Mouse (Mus musculus) layer of hippocampus, adult 18-20 months (tissue): ENCODE measurements at regions not wholly inside any gene's neighbourhood (a gene's known extent, or its start where the extent isn't known, plus 50 kb on each side); places are given as distances from the start of the nearest gene placed in this dataset.
"Not testable (repeated sequence)": the region's sequence is repeated elsewhere in the genome, so short reads cannot be mapped to it uniquely, and the experiment has no call there.

Source experiments
- DNase-seq, 2 experiments: peaks; one replicate each; pipeline ENCODE4 v3.0.0; 2022; ENCODE audit warnings: low spot score in 2 of 2

- DNase-seq: peak in 1 of 2 experiments; percentile 19
These were observed 414.3 kb downstream of the Gtdc1 start for GRCm38 (mm10) chr2:44513080-44513724.

DNA sequence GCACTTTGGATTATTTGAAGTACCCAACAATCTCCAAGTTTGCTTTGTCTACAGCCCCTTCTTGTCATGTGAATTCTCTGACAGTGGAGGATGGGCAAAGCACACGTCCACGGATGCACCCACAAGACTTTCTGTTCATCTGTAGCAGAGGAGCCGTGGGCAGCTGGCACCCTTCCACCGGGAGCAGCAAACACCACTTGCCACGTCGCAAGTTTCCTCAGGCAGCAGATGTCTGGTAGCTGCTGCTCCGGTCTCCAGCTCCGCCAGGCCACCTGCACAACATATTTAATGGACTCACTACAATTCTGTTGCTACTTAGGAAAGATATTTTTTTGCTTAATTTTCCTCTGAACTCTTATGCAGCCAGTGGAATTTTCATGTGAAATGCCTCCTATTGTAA lies 415.1 kb downstream of the Gtdc1 start:
- DNase-seq: peak; percentile 67 to 82

DNA sequence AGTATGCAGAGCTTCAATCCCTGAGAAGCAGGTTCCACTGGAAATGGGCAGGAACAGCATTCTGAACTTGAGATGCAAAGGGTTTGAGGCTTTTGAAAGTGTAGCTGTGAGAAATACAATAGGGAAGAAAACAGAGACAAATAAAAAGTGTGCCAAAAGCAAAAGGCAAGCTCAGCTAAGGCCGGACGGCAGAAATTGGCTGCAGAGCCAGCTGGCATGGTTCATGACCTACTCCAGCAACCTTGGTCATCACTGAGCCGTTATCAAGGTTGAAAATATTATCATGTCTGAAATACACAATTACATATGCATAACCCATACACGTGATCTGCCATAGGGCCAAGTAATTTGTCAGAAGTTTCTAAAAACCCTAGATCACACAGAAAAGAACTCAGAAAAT lies 418.4 kb downstream of the Gtdc1 start:
- no peak for DNase-seq

GRCm38 (mm10) chr2:44504273-44504672 lies 423.2 kb downstream of the Gtdc1 start:
- no peak for DNase-seq

DNA sequence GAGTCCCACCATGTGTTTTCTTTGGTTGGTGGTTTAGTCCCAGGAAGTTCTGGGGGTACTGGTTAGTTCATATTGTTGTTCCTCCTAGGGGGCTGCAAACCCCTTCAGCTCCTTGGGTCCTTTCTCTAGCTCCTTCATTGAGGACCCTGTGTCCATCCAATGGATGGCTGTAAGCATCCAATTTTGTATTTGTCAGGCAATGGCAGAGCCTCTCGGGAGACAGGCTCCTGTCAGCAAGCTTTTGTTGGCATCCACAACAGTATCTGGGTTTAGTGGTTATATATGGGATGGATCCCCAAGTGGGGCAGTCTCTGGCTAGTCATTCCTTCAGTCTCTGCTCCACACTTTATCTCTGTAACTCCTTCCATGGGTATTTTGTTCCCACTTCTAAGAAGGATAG lies 436.7 kb downstream of the Gtdc1 start:
- DNase-seq: not testable (repeated sequence)

- DNase-seq: no peak
These were observed 437.2 kb downstream of the Gtdc1 start for GRCm38 (mm10) chr2:44490230-44490629.

GRCm38 (mm10) chr2:44485880-44486279 lies 441.6 kb downstream of the Gtdc1 start:
- DNase-seq: no peak

GRCm38 (mm10) chr2:44479746-44480145 lies 447.7 kb downstream of the Gtdc1 start:
- no peak for DNase-seq

DNA sequence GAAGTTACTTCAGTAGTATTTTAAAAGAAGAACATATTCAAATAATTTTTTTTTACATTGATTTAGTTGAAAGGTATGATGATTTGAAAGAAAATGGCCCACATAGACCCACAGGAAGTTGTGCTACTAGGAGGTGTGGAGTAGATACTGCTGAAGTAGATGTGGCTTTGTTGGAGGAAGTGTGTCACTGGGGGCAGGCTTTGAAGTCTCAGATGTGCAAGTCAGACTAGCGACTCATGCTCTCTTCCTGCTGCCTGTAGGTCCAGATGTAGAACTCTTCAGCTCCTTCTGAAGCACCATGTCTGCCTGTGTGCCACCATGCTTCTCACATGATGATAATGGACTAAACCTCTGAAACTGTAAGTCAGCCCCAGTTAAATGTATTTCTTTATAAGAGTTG lies 452.0 kb downstream of the Gtdc1 start:
- no peak for DNase-seq

DNA sequence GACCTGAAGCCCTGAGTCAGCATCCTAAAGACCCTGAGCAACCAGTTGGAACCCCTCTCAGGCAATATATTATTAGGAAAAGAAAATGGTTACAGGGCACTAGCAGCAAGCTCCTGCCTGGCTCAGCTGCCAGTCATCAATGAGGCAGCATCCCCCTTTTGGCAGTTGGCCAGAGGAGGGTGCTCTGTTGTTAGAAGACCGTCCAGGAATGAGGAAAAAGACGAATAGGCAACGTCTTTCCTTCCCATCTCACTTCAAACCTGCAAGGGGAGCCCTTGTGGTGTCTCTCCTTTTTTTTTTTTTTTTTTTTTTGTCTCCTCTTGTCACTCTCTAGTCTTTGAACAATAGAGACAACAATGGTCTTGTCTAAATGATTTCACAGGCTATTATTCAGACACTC lies 452.8 kb downstream of the Gtdc1 start:
- DNase-seq: no peak

DNA sequence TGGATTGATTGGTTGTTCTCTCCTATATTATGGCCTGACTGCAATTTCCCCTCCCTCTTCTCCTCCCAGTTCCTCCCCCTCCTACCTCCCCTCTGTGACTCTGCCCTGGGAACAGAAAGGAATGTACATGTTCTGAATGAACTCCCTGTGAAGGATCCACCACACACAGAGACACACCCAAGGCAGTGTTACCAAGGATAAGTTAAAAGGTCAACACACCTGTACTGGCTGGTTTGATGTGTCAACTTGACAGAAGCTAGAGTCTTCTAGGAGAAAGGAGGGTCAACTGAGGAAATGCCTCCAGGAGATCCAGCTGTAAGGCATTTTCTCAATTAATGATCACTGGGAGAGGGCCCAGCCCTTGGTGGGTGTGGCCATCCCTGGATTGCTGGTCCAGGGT lies 456.1 kb downstream of the Gtdc1 start:
- DNase-seq: no peak

DNA sequence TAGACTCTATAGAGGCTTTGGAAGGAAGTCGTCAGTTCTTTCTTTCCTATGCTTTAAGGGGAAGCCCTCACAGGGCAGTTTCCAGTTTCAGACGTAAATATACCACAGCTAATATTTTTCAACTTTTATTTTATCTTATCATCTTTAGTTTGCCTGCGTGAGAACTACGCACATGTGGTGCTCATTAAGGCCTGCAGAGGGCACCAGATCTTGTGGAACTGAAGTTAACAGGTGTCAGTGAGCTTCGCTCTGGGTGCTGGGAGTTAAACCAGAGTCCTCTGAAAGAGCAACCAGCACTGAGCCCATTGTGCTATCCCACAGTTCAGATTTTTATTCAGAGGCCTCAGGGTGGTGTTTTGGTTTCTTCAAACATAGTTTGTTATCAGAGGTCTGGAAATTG lies 456.5 kb downstream of the Gtdc1 start:
- no peak for DNase-seq

- no peak for DNase-seq
These were observed 462.8 kb downstream of the Gtdc1 start for GRCm38 (mm10) chr2:44464631-44465030.

DNA sequence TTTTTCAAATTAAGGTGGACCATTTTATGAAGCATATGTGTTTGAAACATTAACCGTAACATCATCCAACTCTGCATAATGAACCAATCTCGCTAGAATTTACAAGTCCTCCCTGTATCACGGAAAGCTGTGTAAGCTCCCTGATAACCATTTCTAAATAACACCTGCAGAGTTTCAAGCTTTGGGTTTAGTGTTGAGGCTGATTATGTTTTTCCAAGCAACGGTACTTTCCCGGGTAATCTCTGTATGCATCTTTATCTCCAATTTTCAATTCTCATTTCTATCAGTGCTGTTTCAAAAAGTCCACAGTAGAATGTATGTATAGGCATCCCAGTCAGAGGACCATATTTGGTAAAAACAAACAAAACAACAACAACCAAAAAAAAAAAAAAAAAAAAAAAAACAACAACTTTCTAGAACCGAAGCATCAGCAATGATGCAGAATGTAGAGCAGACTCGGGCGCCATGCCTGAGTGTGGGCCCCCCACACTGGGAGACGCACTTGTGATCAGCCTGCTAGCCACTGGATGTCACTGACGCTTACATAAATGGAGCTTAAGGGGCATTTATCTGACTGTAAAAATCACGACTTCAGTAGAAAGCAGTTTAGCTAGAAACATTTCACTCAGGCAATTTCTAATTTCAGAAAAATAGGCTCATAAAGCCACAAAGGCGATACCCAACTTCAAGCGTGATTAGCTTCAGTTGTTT lies 464.7 kb downstream of the Gtdc1 start:
- peak in 1 of 2 experiments; percentile 21 for DNase-seq

- peak; percentile 29 to 76 for DNase-seq
These were observed 465.9 kb downstream of the Gtdc1 start for GRCm38 (mm10) chr2:44461289-44462250.

DNA sequence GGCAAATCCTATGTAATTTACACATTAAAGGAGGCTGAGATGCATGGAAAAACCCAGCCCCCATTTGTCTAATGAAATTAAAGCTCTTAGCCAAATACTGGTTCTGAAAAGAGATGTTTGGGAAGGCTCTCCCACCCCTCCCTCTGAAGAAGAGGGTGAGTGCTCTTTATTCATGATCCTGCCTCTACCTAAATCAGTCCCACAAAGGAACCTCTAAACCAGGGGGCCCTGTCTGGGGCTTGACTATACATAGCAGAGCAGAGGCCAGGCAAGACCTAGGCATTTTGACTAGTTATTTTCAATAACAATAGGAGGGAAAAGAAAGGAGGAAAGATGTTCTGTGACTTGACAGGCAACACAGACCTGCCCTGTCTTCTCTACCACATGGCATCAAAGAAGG lies 478.0 kb downstream of the Gtdc1 start:
- DNase-seq: no peak
